Mouse (Mus musculus) thymus, postnatal 36 days (tissue): Measurements from ENCODE around the gene Bcl11a.

ENCODE experiments used
- DNase-seq, 2 experiments: peaks; one replicate each; pipeline ENCODE4 v3.0.0; 2022; ENCODE audit warnings: mixed read lengths in 2 of 2

The Bcl11a gene

DNA sequence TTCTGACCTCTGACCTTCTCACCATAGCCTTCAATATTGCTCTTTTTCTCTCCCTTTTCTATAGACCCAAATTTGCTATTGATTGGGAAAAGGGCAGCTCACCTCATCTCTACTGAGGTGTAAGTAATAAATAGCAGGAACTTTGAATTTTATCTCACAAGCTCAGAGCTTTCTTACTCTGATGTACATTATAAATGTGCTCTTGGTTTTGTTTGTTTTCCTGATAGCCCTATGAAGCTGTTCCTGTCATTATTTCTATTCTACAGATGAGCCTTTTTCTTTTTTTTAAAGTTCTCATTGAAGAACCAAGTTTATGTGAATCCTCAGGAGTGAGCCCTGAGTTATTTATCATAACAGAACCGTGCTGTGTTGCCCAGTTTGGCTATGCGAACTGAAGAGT is 55.0 kb downstream of the Bcl11a start:
- no peak for DNase-seq

DNA sequence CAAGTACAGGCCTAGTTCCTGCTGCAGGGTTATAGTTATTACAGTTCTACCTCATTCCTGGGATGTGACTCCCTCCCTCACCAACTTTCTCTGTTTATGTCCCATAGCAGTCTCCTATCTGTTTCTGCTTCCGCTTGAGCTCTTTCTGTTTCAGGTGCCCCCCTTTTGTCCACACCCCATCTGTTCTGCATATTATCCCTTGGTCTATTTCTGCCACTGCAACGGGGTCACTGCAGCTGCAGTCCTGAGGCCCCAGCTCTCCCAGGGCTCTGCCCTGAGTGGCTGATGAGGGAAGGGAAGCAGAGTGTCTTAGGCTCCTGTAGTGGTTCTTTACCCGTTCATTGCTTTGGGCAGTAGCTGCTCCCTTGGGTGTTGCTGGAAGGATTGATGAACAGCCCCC is 55.6 kb downstream of the Bcl11a start:
- no peak for DNase-seq

DNA sequence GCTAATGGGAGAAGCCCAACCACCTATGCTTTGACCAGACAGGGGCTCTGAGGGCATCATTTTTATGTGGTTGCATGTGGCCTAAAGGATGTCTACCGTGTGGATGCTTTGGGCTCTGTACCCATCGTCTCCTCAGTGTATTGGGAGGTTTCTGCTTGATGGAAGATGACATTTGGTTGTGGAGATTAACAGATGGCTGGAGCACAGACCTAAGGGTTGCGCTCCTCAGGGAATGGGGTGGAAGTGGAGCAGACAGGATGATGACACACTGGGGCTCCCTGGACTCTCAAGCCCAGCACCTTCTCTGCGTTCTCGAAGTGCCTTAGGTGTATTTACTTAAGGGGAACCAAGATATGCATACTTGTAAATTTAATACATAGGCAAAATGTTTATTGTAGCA is 56.1 kb downstream of the Bcl11a start:
- DNase-seq = no peak

DNA sequence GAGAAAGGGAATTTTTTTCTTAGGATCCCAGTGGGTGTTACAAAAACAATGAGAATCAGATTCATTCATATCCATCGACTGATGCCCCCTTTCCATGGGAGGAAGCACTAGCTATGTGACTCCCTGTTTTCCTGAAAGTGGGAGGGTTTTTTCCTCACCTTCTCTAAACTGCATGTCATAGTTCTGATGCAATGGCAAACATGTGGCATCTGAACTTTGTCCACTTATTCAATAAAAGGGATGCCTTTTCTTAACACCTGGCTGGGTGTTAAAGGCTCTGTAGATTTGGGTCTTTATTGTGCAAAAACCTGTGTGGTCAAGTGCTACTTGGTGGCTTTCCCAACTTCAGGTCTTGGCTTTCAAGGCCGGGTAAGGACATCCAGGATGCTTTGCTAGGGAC is 57.4 kb downstream of the Bcl11a start:
- DNase-seq = no peak

DNA sequence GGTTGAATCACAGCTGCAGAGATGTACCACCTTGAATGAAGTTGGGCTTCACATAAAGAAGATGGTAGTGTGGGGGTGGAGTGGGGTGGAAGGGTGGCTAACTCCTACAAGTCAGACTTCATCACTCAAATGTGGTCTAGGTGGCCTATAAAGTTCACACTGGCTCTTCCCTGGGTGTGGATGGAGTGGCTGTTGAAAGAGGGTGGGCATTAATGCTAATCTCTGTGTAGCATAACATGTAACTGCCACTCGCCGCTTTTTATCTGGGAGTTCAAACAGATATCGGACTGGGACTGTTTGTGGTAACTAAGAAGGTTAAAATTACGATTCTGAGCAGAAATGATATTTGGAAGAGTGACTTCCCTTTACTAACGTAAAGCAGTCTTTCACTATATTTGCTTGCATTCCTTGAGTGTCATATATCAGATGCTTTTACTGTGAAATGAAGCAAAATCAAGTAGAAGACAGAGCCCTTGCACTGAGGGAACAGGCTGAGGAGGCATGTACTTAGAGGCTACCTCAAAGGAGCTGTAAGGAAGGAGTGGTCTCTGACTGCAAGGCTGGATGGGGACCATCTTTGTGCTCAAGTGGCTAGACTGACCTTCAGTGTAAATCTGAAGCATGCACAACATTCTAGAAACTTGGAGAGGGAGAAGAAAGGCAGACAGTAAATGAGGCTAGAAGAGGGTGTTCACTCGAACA is 58.4 kb downstream of the Bcl11a start:
- no peak for DNase-seq

DNA sequence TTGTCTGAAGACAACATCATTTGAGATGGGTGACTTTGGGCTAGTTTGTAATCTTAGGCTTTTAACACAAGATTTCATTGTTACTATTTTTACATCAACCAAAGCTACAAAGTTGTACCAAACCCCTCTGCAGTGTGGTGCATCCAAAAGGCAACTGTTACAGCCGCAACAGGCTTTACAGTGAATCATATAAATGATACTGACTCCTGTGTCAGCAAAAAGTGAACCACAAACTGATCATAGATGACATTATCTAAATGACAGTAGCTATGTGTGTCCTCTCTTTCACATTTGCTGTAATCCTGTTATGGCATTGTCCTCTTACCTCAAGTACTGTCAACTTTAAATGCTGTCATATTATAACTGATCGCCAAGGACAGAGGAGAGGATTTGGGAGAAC is 60.0 kb downstream of the Bcl11a start:
- no peak for DNase-seq

DNA sequence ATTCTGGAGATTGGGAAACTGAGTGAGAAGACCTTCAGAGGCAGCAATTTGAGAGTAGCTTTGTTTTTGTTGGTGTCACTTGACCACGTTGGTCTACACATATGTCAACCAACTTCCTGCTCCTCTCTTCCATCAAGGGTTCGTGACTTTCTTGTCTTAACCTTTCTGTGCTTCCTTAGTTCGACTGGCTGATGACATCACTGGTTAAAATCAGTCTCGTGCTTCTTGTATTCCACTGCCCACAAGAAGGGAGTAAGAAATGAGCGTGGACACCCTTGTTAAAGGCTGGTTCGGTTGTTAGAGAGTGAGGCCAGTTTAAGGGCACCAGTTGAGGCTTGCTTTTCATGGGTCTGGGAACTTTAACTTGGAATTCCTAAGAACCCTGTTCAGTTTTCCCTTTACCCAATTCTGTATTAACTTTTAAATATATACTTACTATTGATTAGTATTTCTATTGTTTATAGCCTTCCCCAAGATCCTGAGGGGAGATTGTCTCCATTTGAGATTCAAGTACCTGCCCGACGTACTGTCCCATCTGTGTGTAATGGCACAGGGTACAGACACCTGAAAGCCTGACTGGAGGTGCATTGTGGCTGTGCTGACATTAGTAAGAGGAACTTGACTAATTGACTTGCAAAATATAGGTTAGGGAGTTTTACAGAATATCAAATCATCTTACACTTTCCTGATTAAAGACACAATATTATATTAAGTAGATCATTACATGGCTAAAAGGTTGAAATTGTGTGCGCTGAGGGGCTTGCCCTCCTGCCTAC is 60.9 kb downstream of the Bcl11a start:
- no peak for DNase-seq

DNA sequence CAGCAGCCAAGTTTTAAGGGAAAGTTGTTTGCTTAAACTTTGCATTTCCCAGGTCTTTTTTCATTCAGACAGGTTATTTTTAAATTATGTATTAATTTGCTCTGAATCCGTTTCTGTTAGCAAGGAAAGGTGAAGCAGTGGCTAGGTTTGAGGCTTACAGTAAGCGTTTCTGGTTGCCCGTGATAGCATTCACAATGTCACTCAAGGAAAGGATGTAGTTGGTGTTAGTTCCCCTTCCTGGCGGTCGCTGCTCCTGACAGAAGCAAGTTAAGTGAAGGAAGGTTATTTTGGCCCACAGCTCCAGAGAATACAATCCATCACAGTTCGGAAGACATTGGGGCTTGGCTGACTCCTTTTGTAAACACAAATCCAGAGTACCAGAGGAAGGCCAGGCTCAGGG is 61.6 kb downstream of the Bcl11a start:
- no peak for DNase-seq

DNA sequence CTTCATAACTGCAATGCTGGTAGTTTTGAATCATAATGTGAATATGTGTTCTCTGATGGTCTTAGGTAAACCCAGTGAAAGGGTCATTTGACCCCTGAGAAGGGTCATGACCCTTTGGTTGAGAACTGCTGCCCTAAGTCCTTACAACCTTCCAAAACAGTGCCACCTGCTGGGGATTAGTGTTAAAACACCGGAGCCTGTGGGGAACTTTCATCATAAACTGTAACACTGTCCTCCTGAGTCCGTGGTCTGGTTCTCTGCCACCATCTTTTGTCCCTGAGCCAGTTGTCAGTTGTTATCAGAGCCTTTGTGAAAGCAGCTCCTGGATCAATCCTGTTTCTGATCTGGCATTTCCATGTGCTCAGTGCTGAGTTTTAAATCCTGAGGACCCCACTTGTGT is 62.1 kb downstream of the Bcl11a start:
- DNase-seq = no peak

DNA sequence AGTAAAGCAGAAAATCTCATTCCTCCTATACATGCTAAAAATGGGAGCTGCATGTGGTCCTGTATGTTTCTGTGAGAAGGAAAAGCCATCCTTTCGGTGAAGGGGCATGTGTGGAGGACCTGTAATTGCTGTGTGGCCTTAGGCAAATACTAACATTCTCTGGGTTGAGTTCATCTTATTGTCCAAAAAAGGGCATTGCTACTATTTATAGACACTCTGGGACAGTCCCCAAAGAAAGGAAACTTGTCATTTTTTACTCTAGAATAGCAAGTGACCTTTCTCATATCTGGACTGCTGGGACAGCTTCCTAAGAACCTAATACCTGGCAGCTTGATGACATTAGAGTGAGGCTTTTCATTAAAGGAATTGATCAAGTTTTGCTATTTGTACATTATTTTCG is 63.1 kb downstream of the Bcl11a start:
- DNase-seq = no peak

DNA sequence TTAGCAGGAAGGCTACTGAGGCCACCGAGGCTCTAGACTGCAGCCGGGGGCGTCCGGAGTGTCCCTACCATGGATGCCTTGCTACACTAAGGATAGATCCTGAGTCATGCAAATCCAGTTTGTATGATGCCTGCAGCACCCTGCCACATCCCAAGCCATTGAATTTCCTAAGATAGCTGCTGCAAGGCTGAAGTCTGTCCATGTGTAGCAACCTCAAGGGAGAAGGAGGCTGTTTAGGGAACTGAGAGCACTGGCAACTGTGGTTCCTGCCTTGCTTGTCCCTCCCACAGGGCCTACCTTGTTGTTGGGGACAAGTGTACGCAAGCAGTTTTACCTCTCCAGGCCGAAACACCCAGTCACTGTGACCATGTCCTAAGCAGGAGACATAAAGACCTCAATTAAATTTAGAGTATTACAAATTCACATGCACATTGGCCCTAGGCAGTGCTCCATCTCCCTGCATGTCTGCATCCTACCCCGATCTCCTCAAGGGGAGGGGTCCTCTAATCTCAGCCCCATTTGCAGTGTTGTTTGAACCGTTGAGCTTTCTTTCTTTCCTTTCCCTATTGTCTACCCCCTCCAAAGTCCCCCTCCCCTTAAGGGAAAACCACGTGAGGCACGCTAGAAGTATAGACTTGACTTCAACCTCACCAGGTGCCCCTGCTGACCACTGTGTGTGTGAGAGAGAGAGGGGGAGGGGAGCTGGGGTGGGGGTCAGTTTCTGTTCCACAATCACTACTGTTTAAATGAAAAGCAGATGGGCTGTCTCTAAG is 63.8 kb downstream of the Bcl11a start:
- no peak for DNase-seq

DNA sequence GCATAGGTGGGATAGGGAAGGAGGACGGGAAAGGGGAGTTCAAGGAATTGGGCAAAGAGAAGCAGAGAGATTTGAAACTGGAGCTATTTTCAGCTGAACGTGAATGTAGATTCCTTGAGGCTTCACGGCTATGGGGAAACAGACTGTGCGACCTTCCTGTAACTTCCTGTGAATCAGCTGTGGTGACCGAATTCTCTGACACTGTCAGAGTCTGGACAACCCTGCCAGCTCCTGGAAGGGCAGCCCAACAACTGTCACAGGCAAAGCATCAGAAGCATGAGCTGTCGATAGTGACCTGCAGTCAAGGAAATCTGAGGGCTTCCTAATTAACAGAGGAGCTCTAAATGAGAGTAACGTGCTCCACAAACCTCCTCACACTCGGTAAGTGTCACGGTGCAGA is 64.5 kb downstream of the Bcl11a start:
- no peak for DNase-seq

DNA sequence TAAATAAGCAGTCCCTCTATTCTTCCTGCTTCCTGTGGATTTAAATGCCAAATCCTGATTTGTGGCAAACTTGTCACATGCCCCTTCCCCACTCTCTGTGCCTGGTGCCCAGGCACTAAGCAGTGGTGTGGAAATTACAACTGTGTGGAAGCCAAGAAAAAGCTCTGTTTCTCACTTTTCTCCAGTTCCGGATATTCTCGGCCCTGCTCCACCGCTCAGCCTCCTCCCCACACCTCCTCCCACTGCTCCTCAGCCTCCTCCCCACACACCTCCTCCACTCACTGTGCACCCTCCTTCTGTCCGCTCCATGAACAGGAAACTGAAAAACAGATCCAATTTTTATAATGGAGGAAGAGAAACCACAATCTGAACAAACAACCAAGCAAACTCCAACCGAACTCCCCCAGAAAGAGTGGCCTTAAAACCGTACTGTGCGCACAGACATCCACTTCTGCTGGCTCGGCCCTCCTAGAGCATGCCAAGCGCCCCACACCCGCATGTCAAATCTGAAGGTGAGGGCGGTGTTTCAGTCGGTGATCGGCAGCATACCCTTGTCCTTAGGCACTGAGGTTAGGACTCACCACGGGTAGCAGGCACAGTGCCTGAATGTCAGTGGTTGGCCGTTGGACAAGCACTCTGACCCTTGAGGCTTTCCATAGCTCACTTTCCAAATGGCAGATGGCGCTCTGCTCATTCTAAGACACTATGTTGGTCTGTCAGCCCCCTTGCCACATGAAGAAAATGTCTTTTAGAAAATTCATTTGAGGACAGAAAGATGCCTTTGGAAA is 66.5 kb downstream of the Bcl11a start:
- no peak for DNase-seq

DNA sequence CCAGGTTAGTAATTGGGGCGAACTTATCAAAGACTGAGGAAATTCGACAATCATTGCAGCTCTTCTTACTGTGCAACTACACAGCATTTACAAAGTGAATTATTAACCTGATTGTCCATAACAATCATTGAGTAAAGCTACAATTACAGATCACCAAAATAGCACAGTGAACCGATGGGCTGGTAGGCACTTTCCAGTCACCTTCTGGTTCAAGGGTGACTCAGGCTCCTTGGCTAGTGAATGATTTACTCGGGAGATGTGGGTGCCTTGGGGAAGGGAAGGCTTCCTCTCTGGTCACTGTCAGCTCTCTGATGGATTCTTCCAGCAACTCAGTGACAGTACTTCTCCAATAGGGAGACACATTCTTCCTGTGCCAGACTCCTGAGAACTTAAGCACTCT is 68.2 kb downstream of the Bcl11a start:
- no peak for DNase-seq

DNA sequence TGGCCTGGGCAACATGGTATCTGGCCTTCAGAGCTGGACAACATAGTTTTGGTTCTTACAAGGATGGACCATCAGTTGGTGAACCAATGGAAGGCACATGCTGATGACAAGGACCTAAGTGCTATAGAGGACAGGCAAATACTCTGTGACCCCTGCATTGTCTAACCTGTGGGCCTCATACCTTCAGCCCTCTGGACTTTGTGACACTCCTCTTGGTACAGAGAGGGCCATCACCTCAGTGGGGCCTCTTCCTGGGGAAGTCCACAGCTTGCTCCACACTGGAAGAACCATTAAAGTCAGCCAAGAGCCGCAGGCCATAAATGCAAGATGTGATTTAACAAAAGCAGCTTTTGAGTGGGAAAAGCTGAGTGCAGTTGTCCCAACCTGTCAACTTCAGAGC is 68.6 kb downstream of the Bcl11a start:
- DNase-seq = no peak

DNA sequence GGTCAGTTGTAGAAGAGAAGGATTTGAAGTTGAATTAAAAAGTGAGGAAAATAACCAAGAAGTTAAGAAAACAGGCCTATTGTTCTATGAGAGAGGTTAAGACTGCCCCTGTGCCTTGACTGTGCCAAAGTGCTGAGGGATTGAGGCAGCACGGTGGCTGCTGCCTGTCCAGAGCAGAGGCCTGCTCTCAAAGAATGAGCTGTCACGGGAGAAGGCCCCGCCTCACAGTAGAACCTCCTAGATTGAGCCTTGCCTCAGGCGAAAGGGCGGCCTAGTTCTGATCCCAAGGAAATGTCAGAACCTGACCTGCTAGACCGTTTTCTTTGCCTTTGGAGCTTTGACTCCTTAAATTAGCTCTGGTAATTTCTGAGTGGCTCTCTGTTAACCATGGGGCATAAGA is 69.8 kb downstream of the Bcl11a start:
- no peak for DNase-seq

DNA sequence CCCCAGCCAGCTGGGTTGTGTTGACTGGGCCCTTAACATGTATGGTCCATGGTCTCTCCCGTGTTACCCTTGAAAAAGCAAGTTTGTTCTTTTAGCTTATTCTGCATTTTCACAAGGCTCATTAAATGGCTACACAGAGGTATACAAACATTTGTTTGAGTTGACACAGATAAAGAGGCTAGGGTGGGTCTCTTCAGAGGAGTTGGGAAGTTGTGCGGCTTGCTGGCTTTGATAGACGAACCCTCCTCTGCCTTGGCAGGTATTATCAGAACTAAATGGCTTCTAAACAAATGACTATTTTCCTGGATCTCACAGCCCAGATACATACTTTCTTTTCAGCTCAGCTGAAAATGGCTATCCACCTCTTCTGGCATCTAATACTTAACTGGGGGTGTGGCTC is 70.7 kb downstream of the Bcl11a start:
- no peak for DNase-seq

DNA sequence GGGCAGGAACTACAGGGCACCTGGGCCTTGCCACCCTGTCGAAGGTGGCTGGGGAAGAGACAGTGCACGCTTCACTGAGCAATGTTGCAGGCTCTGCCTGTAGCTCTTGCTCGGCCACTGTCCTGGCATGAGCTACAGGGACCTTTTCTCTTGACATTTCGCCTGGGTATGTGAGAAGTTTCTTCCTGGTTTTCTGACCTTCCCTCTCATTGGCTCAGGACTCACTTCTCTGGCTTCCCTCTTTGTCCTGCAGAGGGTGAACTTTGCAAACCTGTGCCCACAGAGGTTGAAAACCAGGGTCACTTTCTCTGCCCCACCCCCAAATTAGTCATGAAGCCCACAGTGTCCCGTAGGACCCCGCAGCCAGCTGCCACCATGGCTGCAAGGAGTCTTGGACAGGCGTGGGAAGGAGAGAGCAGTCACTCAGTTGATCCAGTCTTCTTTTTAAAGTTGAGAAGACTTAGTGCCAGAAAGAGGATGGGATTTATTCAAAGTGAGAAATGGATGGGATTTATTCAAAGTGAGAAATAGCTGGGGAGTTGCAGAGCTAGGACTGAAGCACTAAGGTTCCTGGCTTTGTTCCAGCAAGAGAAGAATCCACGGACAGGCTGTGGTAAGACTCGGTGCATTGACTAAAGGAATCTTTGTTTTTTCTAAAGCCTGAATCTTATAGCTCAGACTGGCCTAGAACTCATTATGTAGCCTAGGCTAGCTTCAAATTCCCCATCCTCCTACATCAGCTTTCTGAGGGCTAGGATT is 71.8 kb downstream of the Bcl11a start:
- no peak for DNase-seq

DNA sequence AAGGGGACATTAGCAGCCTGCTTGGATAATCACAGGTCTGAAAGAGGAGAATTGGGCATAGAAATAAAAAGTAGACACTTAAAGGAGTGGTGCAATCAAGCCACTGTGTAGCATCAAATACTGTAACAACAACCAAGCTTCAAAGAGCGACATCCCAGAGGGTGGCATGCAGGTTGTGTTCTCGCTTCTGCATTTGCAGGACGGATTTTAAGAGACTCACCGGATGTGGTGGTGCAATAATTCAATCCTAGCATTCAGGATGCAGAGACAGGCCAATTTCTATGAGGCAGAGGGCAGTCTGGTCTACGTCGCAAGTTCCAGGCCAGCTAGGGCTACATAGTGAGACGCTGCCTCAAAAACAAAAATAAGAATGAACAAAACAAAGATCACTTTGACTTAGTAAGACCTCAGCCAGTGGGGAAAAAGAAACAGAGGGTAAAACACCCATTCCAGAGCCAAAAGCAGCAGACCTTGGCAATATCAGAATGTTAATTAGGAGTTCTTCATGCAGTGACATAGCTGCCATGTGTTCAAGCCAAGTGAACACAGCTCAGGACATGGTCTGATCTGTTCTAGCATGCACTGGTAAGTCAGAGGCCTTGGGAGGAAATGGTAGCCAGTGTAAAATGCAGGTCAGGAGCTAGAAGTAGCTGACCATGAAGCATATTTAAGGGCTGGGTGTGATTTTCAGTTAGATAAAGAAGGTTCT is 74.4 kb downstream of the Bcl11a start:
- DNase-seq = no peak

DNA sequence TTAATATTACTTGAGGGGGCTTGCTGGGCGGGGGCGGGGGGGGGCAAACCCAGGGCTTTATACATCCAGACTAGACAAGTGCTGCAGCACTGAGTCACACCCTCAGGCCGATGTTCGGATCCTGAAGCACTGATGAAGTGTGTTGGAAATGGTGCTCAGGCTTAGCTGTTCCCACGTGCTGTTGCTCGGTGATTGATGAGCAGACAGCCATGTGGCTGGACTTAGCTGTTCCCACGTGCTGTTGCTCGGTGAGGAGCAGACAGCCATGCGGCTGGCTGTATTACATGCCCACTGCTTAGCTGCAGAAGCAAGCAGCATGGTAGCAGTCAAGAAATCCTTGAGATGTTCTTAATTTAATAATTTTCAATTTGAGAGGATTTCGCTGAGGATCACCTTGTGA is 75.2 kb downstream of the Bcl11a start:
- DNase-seq = no peak

DNA sequence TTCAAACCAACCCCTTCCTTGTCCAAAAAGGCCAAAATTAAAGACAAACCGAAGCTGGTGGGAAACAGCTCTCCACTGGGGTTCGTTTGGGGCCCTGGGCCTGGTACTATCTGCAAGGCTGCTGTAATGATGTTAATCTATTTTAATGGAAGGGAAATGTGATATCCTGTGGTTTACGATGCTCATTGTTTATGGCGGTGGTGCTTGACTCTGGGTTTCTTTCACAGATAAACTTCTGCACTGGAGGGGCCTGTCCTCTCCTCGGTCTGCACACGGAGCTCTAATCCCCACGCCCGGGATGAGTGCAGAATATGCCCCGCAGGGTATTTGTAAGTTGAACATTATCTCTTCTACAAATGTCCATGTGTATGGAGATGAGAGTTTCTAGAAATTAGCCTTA is 80.2 kb downstream of the Bcl11a start:
- no peak for DNase-seq

DNA sequence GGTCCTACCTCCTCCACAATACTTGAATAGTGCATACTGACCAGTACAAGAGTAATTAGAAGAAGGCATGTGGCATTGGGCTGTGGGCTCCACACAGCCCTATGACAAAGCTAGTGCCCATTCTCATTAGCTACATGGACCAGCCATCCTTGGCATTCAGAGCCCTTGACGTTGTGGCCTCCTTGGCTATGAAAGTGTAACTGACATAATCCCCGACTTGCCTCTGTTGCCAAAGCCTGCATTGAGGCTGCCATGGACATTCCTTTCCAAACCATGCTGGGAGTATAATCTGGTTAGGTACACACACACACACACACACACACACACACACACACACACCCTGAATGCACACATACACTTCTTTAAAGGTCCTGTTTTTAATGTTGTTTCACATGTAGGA is 81.8 kb downstream of the Bcl11a start:
- DNase-seq = no peak
